Mouse (Mus musculus) c-Kit-positive CD71-negative TER-119-negative erythroid progenitor cells, embryonic 14.5 days (primary cell): Measurements from ENCODE around the gene F12.

ENCODE experiments used
- DNase-seq: peaks from one replicate; pipeline ENCODE4 v3.0.0-alpha.2; 2013; ENCODE audit warnings: low read depth

F12 gene

DNA sequence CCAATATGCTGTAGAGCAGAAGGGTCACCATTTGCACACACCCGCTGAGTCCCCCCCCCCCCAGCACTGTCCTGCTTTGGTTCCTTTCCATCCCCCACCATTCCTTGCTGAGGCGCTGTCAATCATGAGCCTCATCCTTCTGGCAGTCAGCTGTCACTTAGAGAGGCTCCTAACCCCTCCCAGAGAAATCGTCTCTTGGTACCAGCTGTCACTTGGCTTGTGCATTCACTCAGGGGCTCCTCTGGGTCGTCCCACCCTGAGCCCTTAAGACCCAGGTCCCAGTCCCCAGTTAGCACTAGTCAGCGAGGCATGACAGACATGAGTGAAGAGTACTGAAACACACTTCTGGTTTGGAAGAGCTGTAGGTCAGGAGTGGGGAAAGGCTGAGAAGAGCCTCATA, 54.9 kb downstream of the F12 start:
- DNase-seq, result no peak

DNA sequence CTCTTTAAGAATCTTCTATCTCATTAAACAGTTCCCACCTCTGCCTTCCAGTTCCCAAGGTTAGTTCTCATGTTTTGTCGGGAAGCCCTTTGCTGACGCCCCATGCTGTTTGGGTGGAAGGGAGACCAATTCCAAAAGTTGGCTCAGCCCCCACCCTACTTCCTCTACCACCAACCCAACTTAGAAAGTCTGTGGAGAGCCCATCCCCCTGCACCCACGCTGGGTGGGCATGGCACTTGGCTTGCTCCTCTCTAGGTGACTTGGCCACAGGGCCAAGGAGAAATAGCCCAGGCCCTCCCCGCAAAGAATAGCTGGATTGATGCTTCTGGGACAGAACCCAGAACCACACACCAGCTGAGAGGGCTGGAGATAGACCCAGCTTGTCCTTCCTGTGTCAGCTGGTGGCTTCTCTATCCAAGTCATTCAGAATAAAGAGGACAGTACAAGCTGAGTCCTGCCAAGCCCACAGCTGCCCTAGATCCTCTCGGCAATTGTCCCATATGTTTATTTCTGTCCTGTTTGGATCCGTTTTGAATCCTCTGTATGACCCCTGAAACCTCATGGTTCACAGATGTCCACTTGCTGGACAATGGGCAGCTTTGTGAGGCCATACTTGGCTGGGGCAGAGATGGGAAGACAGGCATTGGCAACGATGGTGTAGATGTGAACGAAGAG, 55.4 kb downstream of the F12 start:
- no peak for DNase-seq

DNA sequence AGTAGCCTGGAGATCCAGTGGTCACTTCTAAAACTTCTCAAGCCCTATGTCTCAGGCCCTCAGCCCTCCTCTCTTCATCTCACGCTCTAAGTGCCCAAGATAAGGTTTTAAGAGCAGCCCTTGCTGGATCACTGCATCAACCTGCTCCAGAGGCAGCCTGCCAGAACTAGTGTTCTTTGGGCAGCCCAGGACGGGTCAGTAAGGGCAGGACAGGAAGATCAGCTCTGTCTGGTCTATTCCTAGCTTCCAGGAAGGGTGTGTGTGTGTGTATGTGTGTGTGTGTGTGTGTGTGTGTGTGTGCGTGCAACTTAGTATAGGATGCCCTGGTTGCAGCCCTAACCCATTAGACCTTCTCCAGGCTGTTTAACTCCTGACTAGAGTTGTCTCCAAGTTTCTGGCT, 56.4 kb downstream of the F12 start:
- DNase-seq, result no peak

DNA sequence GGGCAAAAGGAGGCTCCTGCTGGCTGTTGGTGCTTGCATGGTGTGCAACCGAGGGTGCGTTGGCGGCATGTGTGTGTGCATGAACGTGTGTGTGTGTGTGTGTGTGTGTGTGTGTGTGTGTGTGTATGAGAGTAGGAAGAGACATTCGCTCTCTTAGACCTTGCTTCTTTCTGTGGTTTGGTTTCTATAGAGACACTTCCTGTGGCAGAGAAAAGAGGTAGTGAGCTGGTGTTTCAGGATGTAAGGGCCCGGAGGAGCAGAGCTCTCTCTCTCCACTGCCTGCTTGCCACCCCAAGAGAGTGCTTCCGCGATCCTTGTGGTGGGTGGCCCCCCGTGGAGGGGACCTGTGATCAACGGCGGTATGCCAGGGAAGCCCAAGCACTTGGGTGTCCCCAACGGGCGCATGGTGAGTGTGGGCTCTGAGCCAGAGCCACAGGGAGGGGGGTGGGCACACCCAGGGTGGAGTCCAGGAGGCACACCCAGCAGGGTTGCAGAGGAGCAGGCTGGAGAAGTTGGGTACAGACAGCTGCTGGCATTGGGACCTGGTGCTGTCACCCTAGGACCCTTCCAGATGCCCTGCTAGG, 57.0 kb downstream of the F12 start, which contains the start of gene Rgs14:
Rgs14 (plus strand) TSS at position 202 of the 584 bp plus-strand sequence.
- peak; percentile 56 for DNase-seq

DNA sequence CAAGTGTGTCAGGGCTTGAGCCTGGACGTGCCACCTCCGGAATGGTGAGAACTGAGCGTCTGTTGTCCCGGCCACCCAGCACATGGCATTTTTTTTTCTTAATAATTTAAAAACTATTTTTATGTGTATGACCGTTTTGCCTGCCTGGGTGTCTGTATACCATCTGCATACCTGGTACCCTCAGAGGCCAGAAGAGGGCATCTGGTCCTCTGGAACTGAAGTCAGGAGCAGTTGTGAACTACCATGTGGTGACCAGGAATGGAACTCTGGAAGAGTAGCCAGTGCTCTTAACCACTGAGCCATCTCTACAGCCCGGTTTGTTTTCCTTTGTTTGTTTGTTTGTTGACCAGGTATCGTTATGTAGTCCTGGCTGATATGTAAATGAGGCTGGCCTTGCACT, 58.2 kb downstream of the F12 start:
- DNase-seq, result no peak
